Mouse (Mus musculus) v-Abl transformed pro-B cells (cell line): ENCODE data around the gene Chrm1.

Experiments used
- in situ Hi-C, 2 experiments: fragments of 400-800 bp; cut with MboI; formaldehyde crosslinking; loops; one replicate each; pipeline ENCODE4 v1.15.1; 2025; ENCODE audit not compliant: unreplicated experiment in 2 of 2

Gene Chrm1

GRCm38 (mm10) chr19:8682996-8683395 is 19.4 kb downstream of the Chrm1 start:
- in situ Hi-C loops = loop anchor here (5.0 to 25.0 kb wide), 4 partner anchors 106 to 1179 kb away; partner anchors contain the start of gene Scgb2a2 (in 1 of the 2)

- in situ Hi-C loops = loop anchor here (5.0 to 25.0 kb wide), 4 partner anchors 106 to 1179 kb away; partner anchors contain the start of gene Scgb2a2 (in 1 of the 2)
Observed at GRCm38 (mm10) chr19:8683627-8684026, 20.0 kb downstream of the Chrm1 start.

DNA sequence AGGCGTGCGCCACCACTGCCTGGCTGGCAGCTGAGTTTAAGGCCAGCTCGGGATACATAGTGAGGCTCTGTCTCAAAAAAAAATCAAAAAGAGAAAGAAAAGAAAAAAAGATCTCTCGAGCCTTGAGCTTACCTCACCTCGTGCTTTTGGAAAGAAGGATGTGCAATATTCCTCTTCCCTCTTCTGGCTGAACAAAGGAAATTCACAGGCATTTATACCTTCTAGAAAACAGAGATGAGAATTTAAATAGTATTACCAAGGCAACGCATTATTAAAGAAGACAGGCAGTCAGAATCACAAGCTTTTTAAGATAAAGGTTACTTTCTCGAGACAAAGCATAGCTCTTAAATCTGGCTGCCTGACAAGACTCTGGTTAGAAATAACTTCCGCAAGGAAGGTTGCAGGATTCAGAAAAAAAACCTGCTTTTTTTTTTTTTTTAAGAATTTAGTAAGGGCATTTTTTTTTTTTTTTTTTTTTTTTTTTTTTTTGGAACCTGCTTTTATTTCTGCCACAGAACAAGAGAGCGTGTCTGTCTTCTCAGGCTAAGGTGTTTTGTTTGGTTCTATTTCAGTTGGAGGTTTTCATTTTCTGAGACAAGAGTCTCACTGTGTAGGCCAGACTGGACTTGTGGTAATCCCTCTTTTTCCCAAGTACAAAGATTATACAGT is 28.4 kb downstream of the Chrm1 start:
- in situ Hi-C loops = loop anchor here (25.0 kb wide), 3 partner anchors 955 to 1170 kb away; partner anchors contain the start of gene Scgb2a2 (in 1 of the 2)

DNA sequence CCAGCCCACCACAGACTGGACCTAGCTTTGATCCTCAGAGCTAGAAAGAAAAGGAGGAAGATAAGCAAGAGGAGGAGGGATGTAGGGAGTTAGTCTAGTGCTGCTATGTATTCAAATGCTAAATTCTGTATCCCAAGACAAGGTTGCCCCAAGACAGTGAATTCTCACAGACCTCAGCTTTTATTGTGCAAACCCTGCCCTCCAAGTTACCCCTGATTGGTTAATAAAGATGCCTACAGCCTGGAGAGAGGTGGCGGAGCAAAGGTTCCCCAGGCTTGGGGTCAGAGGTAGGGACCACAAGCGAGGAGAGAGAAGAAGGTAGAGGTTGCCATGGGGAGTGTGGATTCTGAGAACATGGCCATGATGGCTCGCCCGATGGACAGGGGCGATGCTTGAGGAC is 29.2 kb downstream of the Chrm1 start:
- in situ Hi-C loops = loop anchor here (25.0 kb wide), 3 partner anchors 955 to 1170 kb away; partner anchors contain the start of gene Scgb2a2 (in 1 of the 2)

GRCm38 (mm10) chr19:8695330-8695729 is 31.7 kb downstream of the Chrm1 start:
- in situ Hi-C loops = loop anchor here (25.0 kb wide), 3 partner anchors 958 to 1167 kb away; partner anchors contain the start of gene Scgb2a2 (in 1 of the 2)

DNA sequence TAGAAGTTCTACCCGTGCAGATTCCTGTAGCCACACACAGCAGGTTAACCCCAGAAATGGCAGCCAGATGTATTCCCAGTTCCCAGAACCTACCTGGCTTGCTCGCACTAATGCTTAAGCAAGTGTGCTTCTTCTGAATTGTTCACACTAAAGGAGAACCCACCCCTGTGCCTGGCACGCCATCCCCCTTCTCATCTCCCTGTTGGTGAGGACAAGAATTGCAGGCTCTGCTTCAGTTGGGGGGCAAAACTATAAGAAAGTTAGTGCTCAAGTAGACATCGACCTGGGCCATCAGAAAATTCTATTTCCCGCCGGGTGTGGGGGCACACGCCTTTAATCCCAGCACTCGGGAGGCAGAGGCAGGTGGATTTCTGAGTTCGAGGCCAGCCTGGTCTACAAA is 36.1 kb downstream of the Chrm1 start:
- in situ Hi-C loops = loop anchor here (25.0 kb wide), 4 partner anchors 962 to 1513 kb away; partner anchors contain the start of genes Fen1 (in 1 of the 2), Scgb2a2 (in 1 of the 2) and Tmem258 (in 1 of the 2)

- in situ Hi-C loops = loop anchor here in 1 of 2 experiments (25.0 kb wide), 1 partner anchor 1510 kb away; the partner anchor contains the start of genes Fen1 and Tmem258
Observed at GRCm38 (mm10) chr19:8702458-8702857, 38.9 kb downstream of the Chrm1 start.

GRCm38 (mm10) chr19:8703571-8703970 is 40.0 kb downstream of the Chrm1 start:
- in situ Hi-C loops = loop anchor here in 1 of 2 experiments (25.0 kb wide), 1 partner anchor 1509 kb away; the partner anchor contains the start of genes Fen1 and Tmem258

DNA sequence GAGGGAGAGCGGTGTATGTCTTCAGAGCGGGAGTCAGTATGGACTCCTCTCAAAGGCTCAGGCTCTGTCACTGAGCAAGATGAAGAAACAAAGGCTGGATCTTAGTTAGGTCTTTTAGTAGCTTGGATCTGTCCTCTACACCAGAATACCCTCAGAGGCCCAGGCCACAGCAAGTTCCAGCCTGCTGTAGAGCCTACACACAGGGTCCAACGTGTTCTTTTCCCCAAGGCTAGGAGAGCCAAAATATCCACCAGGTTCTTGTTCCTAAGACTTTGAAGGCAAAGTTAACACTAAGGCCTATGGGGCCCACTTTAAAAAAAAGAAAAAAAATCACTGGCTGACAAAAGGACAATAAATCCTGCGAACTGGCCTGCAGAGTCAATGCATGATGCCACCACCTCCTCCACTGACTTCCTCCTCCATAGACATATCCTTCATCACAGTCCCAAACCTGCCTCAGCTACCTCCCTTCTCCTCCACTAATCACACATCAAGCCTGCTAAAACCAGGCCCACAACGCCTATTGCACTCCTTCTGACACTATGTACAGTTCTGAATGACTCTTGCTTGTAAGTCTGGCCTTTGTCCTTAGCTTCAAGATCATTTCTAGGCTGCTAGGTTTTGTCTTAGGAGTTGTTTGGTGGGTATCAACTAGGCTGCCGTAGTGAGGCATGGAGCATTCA is 41.6 kb downstream of the Chrm1 start:
- in situ Hi-C loops = loop anchor here in 1 of 2 experiments (25.0 kb wide), 1 partner anchor 1507 kb away; the partner anchor contains the start of genes Fen1 and Tmem258

- in situ Hi-C loops = loop anchor here in 1 of 2 experiments (25.0 kb wide), 1 partner anchor 1506 kb away; the partner anchor contains the start of genes Fen1 and Tmem258
Observed at GRCm38 (mm10) chr19:8706132-8706667, 42.6 kb downstream of the Chrm1 start.

GRCm38 (mm10) chr19:8706930-8707329 is 43.3 kb downstream of the Chrm1 start:
- in situ Hi-C loops = loop anchor here in 1 of 2 experiments (25.0 kb wide), 1 partner anchor 1505 kb away; the partner anchor contains the start of genes Fen1 and Tmem258

DNA sequence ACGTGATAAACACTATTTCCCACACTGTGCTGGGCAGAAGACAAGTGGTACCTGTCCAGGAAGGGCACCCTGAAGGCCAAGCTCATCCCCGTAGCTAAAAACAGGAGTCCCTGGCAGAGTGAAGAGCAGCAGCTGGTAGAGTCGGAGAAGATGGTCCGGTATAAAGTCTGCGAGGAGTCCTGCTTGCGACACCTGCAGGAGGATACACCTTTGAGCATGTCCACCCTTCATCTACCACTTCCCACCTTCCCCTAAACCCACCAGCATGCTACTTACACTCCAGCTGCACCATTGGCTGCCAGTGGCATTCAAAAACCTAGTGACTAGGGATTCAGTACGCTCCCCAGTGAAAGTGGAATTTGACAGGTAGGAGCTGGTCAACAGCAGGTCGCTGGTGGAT is 45.4 kb downstream of the Chrm1 start:
- in situ Hi-C loops = loop anchor here in 1 of 2 experiments (25.0 kb wide), 1 partner anchor 1503 kb away; the partner anchor contains the start of genes Fen1 and Tmem258

DNA sequence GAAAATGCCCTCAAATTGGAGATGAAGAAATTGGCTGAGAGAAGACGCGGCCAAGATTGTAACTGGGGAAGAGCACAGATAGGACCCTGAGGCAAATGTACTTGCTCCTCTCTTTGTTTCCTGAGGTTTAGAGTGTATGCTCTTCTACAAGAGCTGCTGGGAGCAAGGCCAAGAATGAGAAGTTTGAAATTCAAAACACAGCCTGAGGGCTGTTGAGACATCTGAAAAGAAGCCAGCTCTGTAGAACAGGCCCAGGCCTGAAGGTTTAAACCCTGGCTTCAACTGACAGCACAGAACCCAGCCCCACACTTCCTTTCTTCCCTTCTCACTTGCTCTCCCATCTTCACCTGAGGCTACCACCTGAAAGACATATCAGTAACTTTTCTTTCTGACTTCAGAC is 46.5 kb downstream of the Chrm1 start:
- in situ Hi-C loops = loop anchor here (10.0 to 25.0 kb wide), 3 partner anchors 115 to 1502 kb away; partner anchors contain the start of genes AC129217.1 (in 1 of the 2), Fen1 (in 1 of the 2), Hnrnpul2 (in 1 of the 2) and Tmem258 (in 1 of the 2)

- in situ Hi-C loops = loop anchor here (10.0 to 25.0 kb wide), 3 partner anchors 113 to 1501 kb away; partner anchors contain the start of genes AC129217.1 (in 1 of the 2), Fen1 (in 1 of the 2), Hnrnpul2 (in 1 of the 2) and Tmem258 (in 1 of the 2)
Observed at GRCm38 (mm10) chr19:8711506-8711905, 47.9 kb downstream of the Chrm1 start.

DNA sequence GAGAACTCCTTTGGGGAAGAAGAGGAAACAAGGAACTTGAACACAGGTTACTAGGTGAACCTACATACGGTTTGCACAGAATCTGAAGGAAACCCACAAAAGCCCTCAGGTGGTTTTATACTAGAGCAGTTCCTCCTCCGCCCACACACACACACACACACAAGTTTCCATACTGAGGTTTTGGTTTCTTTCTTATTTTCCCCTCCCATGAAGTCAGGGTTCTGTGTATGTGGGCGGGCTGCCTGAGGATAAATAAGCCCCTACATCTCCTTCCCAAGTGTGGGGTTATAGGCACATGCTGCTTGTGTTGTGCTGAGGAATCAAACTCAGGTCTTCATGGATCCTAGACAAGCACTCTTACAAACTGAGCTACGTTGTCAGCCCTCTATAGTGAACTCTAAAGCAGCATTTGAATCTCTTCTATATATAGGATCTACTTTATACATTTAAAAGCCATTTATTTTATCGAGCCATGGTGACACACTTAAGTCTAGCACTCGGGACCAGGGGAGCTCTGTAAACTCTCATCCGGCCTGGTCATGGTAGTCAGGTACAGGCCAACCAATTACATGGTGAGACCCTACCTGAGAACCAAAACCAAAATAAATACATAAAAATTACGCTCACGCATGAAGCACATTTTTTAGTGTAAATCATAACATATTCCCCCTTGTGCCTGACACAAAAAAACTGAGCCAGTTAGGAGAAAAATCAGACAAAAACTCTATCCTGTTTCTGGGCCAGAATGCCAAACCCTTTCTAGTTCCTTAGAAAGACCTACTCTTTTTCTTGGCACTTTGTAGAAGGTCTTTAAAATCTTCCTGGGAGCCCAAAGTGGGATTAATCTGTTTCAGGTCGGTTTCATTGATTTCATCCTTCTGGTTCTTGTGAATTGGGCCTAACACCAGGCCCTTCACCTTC is 48.6 kb downstream of the Chrm1 start:
- in situ Hi-C loops = loop anchor here (10.0 to 25.0 kb wide), 3 partner anchors 113 to 1500 kb away; partner anchors contain the start of genes AC129217.1 (in 1 of the 2), Fen1 (in 1 of the 2), Hnrnpul2 (in 1 of the 2) and Tmem258 (in 1 of the 2)

GRCm38 (mm10) chr19:8712870-8713305 is 49.3 kb downstream of the Chrm1 start:
- in situ Hi-C loops = loop anchor here (10.0 to 25.0 kb wide), 3 partner anchors 112 to 1499 kb away; partner anchors contain the start of genes AC129217.1 (in 1 of the 2), Fen1 (in 1 of the 2), Hnrnpul2 (in 1 of the 2) and Tmem258 (in 1 of the 2)

- in situ Hi-C loops = loop anchor here (10.0 to 25.0 kb wide), 3 partner anchors 111 to 1499 kb away; partner anchors contain the start of genes AC129217.1 (in 1 of the 2), Fen1 (in 1 of the 2), Hnrnpul2 (in 1 of the 2) and Tmem258 (in 1 of the 2)
Observed at GRCm38 (mm10) chr19:8713306-8713996, 49.9 kb downstream of the Chrm1 start.
